Mouse (Mus musculus) forebrain, embryonic 11.5 days (tissue): ENCODE results near the gene Jtb. TPM values are rescaled to one million over a fixed set of nuclear protein-coding genes. Genes with fewer than 3 reads are reported as not detected.
"Not testable (repeated sequence)": the region's sequence is repeated elsewhere in the genome, so short reads cannot be mapped to it uniquely, and the experiment has no call there.

Experiments
- ATAC-seq: fragments of 200-750 bp; cut with Nextera tagmentation; replicated peaks from 2 replicates; pipeline ENCODE4 v1.8.0; 2017; ENCODE audit warnings: moderate TSS enrichment; ENCODE audit not compliant: low FRiP score
- DNase-seq: peaks from one replicate; pipeline ENCODE4 v3.0.0-alpha.2; 2017; ENCODE audit warnings: low spot score
- H3K27ac ChIP-seq: fragments of 300-500 bp; sonication (generic); 2 replicates; pipeline ENCODE4 v1.5.1; 2014; ENCODE audit warnings: low read depth, low read length
- H3K27me3 ChIP-seq: fragments of 300-500 bp; sonication (generic); 2 replicates; pipeline ENCODE4 v1.6.1; 2014; ENCODE audit warnings: mild to moderate bottlenecking, low read length, mixed read lengths; ENCODE audit not compliant: control insufficient read depth, insufficient read depth
- H3K36me3 ChIP-seq: fragments of 300-500 bp; sonication (generic); 2 replicates; pipeline ENCODE4 v1.6.1; 2014; ENCODE audit warnings: mild to moderate bottlenecking, low read length, moderate library complexity, mixed read lengths; ENCODE audit not compliant: control insufficient read depth, insufficient read depth
- H3K4me1 ChIP-seq: fragments of 300-500 bp; sonication (generic); replicated peaks from 2 replicates; pipeline ENCODE4 v1.6.1; 2014; ENCODE audit warnings: low read length, mixed read lengths; ENCODE audit not compliant: control insufficient read depth, insufficient read depth
- H3K4me2 ChIP-seq: fragments of 300-500 bp; sonication (generic); 2 replicates; pipeline ENCODE4 v1.6.1; 2014; ENCODE audit warnings: low read depth, mild to moderate bottlenecking, low read length, moderate library complexity, mixed read lengths; ENCODE audit not compliant: severe bottlenecking
- H3K4me3 ChIP-seq: fragments of 300-500 bp; sonication (generic); 2 replicates; pipeline ENCODE4 v1.5.1; 2014; ENCODE audit warnings: low read depth, low read length
- H3K9ac ChIP-seq: fragments of 300-500 bp; sonication (generic); 2 replicates; pipeline ENCODE4 v1.6.1; 2014; ENCODE audit warnings: low read length
- H3K9me3 ChIP-seq: fragments of 300-500 bp; sonication (generic); 2 replicates; pipeline ENCODE4 v1.6.1; 2016; ENCODE audit warnings: low read length, mixed read lengths; ENCODE audit not compliant: control insufficient read depth
- WGBS: fragments of 180-500 bp; shearing (Covaris S2); extraction: QIAGEN DNeasy Blood & Tissue Kit; methylation state at CpG from one replicate; pipeline ENCODE4 v1.1.7; 2014; 5-methylcytosine and 5-hydroxymethylcytosine counted together
- polyA plus RNA-seq: library from polyadenylated mRNA; unstranded; fragments of >200 nt; fragmentation: Nextera tagmentation; extraction: Ambion mirVana; gene quantifications from 2 replicates; pipeline ENCODE4 v1.2.1, GENCODE M21; 2014

The Jtb gene
- polyA plus RNA-seq, 1 experiment from 2014 or later: 110 TPM

GRCm38 (mm10) chr3:90241669-90242358 lies 10.4 kb downstream of the Jtb start:
- peaks cover 4% of the 10 kb centered on the region; the same call in 1 of the 2 replicates for H3K4me1 ChIP-seq
- ATAC-seq (0 out of 2 replicates have a peak, but pooled peaks have one; percentile 4), DNase-seq (no peak)
- H3K9me3 ChIP-seq: no peaks in the 10 kb centered on the region
- no peak overlapping the region for H3K4me3 ChIP-seq
- WGBS: 87% methylated on average over 10 of the region's 10 CpGs
- no peaks in the 10 kb centered on the region for H3K36me3 ChIP-seq
- H3K27me3 ChIP-seq: no peaks in the 10 kb centered on the region
- no peak overlapping the region for H3K9ac ChIP-seq
- H3K27ac ChIP-seq: no peak overlapping the region
- H3K4me2 ChIP-seq: no peak overlapping the region

GRCm38 (mm10) chr3:90242984-90243775 lies 11.8 kb downstream of the Jtb start, which contains the start of gene Creb3l4:
Creb3l4 (minus strand) TSS chr3:90243512.
- H3K36me3 ChIP-seq: no peaks in the 10 kb centered on the region
- H3K27ac ChIP-seq: peak within 1 kb of the TSS; percentile 57; the same call in 1 of the 2 replicates
- H3K9me3 ChIP-seq: no peaks in the 10 kb centered on the region
- DNase-seq (peak; percentile 81), ATAC-seq (peak; percentile 80)
- peak within 1 kb of the TSS; percentile 29 for H3K4me3 ChIP-seq
- H3K4me1 ChIP-seq: peaks cover 6% of the 10 kb centered on the region; the same call in 1 of the 2 replicates
- peak within 1 kb of the TSS; percentile 51 for H3K4me2 ChIP-seq
- no peaks in the 10 kb centered on the region for H3K27me3 ChIP-seq
- peak within 1 kb of the TSS; percentile 30 for H3K9ac ChIP-seq
- 2% methylated on average over 19 of the region's 19 CpGs for WGBS

GRCm38 (mm10) chr3:90245406-90245805 lies 14.0 kb downstream of the Jtb start:
- Histone ChIP-seq H3K9ac (no peak overlapping the region), H3K27me3 (no peaks in the 10 kb centered on the region), H3K9me3 (no peaks in the 10 kb centered on the region), H3K4me1 (peaks cover 11% of the 10 kb centered on the region), H3K27ac (no peak overlapping the region), H3K36me3 (no peaks in the 10 kb centered on the region), H3K4me2 (no peak overlapping the region), H3K4me3 (no peak overlapping the region)
- DNase-seq: no peak
- 75% methylated on average over 2 of the region's 2 CpGs for WGBS
- ATAC-seq: no peak

- H3K4me3 ChIP-seq: peak overlapping the region; percentile 55
- H3K27me3 ChIP-seq: no peaks in the 10 kb centered on the region
- H3K27ac ChIP-seq: peak overlapping the region; percentile 74
- H3K9me3 ChIP-seq: no peaks in the 10 kb centered on the region
- H3K9ac ChIP-seq: peak overlapping the region; percentile 51
- H3K4me1 ChIP-seq: peaks cover 11% of the 10 kb centered on the region
- DNase-seq (no peak), ATAC-seq (peak; percentile 14)
- H3K36me3 ChIP-seq: no peaks in the 10 kb centered on the region; the same call in 1 of the 2 replicates
- WGBS: 0% methylated on average over 3 of the region's 3 CpGs
- H3K4me2 ChIP-seq: peak overlapping the region; percentile 50
Measured at GRCm38 (mm10) chr3:90247630-90247959, 16.2 kb downstream of the Jtb start.

- H3K9me3 ChIP-seq: no peaks in the 10 kb centered on the region
- under 1% methylated on average over 42 of the region's 44 CpGs for WGBS
- peak within 1 kb of the TSS; percentile 55 for H3K4me3 ChIP-seq
- no peaks in the 10 kb centered on the region; the same call in 1 of the 2 replicates for H3K36me3 ChIP-seq
- H3K9ac ChIP-seq: peak within 1 kb of the TSS; percentile 75
- H3K4me1 ChIP-seq: peaks cover 9% of the 10 kb centered on the region
- peak within 1 kb of the TSS; percentile 96 for H3K4me2 ChIP-seq
- peak; percentile 97 for DNase-seq
- peak; percentile 94 for ATAC-seq
- H3K27ac ChIP-seq: peak within 1 kb of the TSS; percentile 74
- H3K27me3 ChIP-seq: no peaks in the 10 kb centered on the region
Measured at GRCm38 (mm10) chr3:90247960-90248745, 16.8 kb downstream of the Jtb start, which contains the start of gene Slc39a1. Slc39a1 (plus strand) TSS chr3:90248172.

GRCm38 (mm10) chr3:90248746-90249100 lies 17.3 kb downstream of the Jtb start:
- peak overlapping the region; percentile 55 for H3K4me3 ChIP-seq
- peak overlapping the region; percentile 75 for H3K9ac ChIP-seq
- H3K27me3 ChIP-seq: no peaks in the 10 kb centered on the region
- peak overlapping the region; percentile 96 for H3K4me2 ChIP-seq
- 15% methylated on average over 10 of the region's 10 CpGs for WGBS
- H3K36me3 ChIP-seq: no peaks in the 10 kb centered on the region; the same call in 1 of the 2 replicates
- ATAC-seq: no peak
- DNase-seq: no peak
- H3K4me1 ChIP-seq: peaks cover 8% of the 10 kb centered on the region
- no peak overlapping the region for H3K27ac ChIP-seq
- no peaks in the 10 kb centered on the region for H3K9me3 ChIP-seq

GRCm38 (mm10) chr3:90250791-90251190 lies 19.4 kb downstream of the Jtb start:
- Histone ChIP-seq H3K27ac (no peak overlapping the region), H3K4me2 (no peak overlapping the region), H3K9me3 (no peaks in the 10 kb centered on the region), H3K4me3 (no peak overlapping the region), H3K27me3 (no peaks in the 10 kb centered on the region), H3K4me1 (peaks cover 13% of the 10 kb centered on the region), H3K36me3 (no peaks in the 10 kb centered on the region; the same call in 1 of the 2 replicates), H3K9ac (no peak overlapping the region)
- ATAC-seq (no peak), DNase-seq (no peak)
- WGBS: 90% methylated on average over 6 of the region's 6 CpGs

GRCm38 (mm10) chr3:90251731-90252226 lies 20.4 kb downstream of the Jtb start:
- not testable (repeated sequence) for H3K9ac ChIP-seq, H3K27ac ChIP-seq, DNase-seq, H3K4me3 ChIP-seq, H3K4me2 ChIP-seq, H3K36me3 ChIP-seq, ATAC-seq, H3K9me3 ChIP-seq, H3K27me3 ChIP-seq
- WGBS: 93% methylated on average over 8 of the region's 12 CpGs
- H3K4me1 ChIP-seq: peaks cover 13% of the 10 kb centered on the region
